Mouse (Mus musculus): ENCODE results near the gene Slc31a2. TPM values are rescaled to one million over a fixed set of nuclear protein-coding genes. Genes with fewer than 3 reads are reported as not detected.

The Slc31a2 gene
- 35.2 and 35.6 TPM in 2 replicates for polyA plus RNA-seq (2012; rRNA removed)

DNA sequence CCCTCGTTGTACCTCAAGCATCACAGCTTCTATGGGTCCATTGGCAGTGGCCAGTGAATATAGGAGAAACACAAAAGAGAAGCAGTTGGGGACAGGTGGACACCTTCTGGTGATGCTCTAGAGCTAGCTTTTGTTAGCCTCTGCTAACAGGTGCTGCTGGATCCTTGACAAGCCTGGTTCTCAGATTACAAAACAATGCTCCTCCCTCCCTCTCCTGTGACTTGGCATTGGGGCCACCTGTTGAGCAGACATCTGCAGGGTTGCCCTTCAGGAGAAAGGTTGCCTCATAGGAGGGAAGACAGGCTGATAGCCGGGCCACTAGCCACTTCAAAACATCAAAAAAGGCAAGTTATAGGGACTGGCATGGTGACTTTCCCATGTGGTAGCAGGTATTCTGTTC is at the start of gene Slc31a2:
Slc31a2 (plus strand) TSS at position 287 of the 400 bp plus-strand sequence.
- Histone ChIP-seq H3K27ac (ENCODE audit: control insufficient read depth, insufficient read depth, low read depth, low read length) (no peak within 1 kb of the TSS), H3K4me1 (ENCODE audit: control insufficient read depth, insufficient read depth, low read length) (no peaks in the 10 kb centered on the region), H3K36me3 (ENCODE audit: control insufficient read depth, insufficient read depth, low read length) (no peaks in the 10 kb centered on the region), H3K27me3 (ENCODE audit: control insufficient read depth, insufficient read depth, low read length) (no peaks in the 10 kb centered on the region), H3K4me3 (ENCODE audit: control insufficient read depth, low read depth, low read length) (peak within 1 kb of the TSS; percentile 47)
- TF ChIP-seq CTCF (IDR thresholded peaks at IDR 0.05; ENCODE audit: control insufficient read depth, insufficient read depth, insufficient replicate concordance, low read depth, low read length) (no peak), POLR2A (IDR thresholded peaks at IDR 0.05; ENCODE audit: control insufficient read depth, low read depth, low read length) (no peak)

DNA sequence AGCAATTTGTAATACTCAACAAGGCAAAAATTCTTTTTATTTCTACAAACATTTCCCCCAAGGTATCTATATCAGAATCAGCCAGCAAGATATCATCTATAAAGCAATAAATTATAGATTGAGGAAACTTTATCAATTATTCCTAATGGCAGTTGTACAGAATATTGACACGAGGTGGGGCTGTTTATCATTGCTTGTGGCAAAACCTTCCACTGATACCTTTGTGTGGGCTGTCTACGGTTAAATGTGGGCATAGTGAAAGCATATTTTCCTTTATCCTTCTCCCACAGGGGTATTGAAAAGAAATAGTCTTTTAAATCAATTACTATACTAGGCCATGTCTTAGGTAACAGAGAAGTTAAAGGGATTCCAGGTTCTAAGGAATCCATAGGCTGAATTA is 48.9 kb upstream of the Slc31a2 start:
- H3K27ac ChIP-seq (ENCODE audit: control insufficient read depth, insufficient read depth, low read depth, low read length) = no peak overlapping the region
- no peak overlapping the region for H3K4me3 ChIP-seq (ENCODE audit: control insufficient read depth, low read depth, low read length)
- no peaks in the 10 kb centered on the region; the same call in 1 of the 2 replicates for H3K4me1 ChIP-seq (ENCODE audit: control insufficient read depth, insufficient read depth, low read length)
- no peaks in the 10 kb centered on the region for H3K27me3 ChIP-seq (ENCODE audit: control insufficient read depth, insufficient read depth, low read length)
- TF ChIP-seq POLR2A (IDR thresholded peaks at IDR 0.05; ENCODE audit: control insufficient read depth, low read depth, low read length) (no peak), CTCF (IDR thresholded peaks at IDR 0.05; ENCODE audit: control insufficient read depth, insufficient read depth, insufficient replicate concordance, low read depth, low read length) (no peak)
- no peaks in the 10 kb centered on the region for H3K36me3 ChIP-seq (ENCODE audit: control insufficient read depth, insufficient read depth, low read length)

DNA sequence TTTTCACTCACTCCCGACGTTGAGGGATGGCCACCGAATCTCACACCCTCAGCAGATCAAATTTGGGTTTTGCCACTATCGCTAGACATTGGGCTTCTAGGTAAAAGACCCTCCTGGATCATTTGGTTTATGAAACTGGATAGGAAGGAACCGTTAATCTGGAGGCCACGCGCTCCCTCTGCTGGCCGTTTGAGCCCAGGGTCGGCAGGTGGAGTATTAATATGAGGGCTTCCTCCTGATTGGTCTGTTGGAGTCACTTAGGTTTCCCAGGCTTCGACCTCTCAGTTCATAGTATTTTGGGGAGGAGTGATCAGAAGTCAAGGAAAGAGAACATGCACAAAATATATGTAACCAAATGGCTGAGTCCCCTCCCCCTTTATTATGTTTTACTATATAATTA is 34.0 kb upstream of the Slc31a2 start:
- H3K4me1 ChIP-seq (ENCODE audit: control insufficient read depth, insufficient read depth, low read length) = peaks cover 3% of the 10 kb centered on the region; the same call in 1 of the 2 replicates
- peak overlapping the region; percentile 90 for H3K4me3 ChIP-seq (ENCODE audit: control insufficient read depth, low read depth, low read length)
- peak overlapping the region; percentile 100 for H3K27ac ChIP-seq (ENCODE audit: control insufficient read depth, insufficient read depth, low read depth, low read length)
- no peaks in the 10 kb centered on the region; the same call in 1 of the 2 replicates for H3K36me3 ChIP-seq (ENCODE audit: control insufficient read depth, insufficient read depth, low read length)
- peak; percentile 56; the same call in 1 of the 2 replicates for TF ChIP-seq CTCF (IDR thresholded peaks at IDR 0.05; ENCODE audit: control insufficient read depth, insufficient read depth, insufficient replicate concordance, low read depth, low read length)
- no peak; the same call in none of the 2 replicates for TF ChIP-seq POLR2A (IDR thresholded peaks at IDR 0.05; ENCODE audit: control insufficient read depth, low read depth, low read length)
- no peaks in the 10 kb centered on the region for H3K27me3 ChIP-seq (ENCODE audit: control insufficient read depth, insufficient read depth, low read length)

- TF ChIP-seq POLR2A (IDR thresholded peaks at IDR 0.05; ENCODE audit: control insufficient read depth, low read depth, low read length) = no peak
- no peak for TF ChIP-seq CTCF (IDR thresholded peaks at IDR 0.05; ENCODE audit: control insufficient read depth, insufficient read depth, insufficient replicate concordance, low read depth, low read length)
Measured at GRCm38 (mm10) chr4:62229448-62229847, 32.9 kb upstream of the Slc31a2 start.

DNA sequence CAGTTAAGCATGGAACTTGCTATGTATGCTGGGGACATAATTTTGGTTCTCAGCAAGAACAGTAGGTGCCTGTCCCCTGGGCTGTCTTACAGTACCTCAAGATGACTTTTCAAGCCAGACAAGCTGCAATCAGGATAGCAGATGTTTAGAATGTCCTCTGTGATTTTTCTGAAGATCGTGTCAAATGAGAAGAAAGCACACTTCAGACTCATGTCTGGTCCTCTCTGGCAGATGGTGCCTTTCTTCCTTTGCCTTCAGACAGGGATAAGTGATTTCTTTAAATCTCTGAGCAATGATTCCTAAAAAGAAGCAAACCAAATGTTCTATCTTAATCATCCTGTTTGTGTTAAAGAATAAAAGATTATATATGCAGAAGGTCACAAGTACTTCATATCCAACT is 32.2 kb upstream of the Slc31a2 start:
- no peaks in the 10 kb centered on the region; the same call in 1 of the 2 replicates for H3K36me3 ChIP-seq (ENCODE audit: control insufficient read depth, insufficient read depth, low read length)
- peak overlapping the region; percentile 85 for H3K4me3 ChIP-seq (ENCODE audit: control insufficient read depth, low read depth, low read length)
- peak overlapping the region; percentile 94 for H3K27ac ChIP-seq (ENCODE audit: control insufficient read depth, insufficient read depth, low read depth, low read length)
- no peaks in the 10 kb centered on the region for H3K27me3 ChIP-seq (ENCODE audit: control insufficient read depth, insufficient read depth, low read length)
- H3K4me1 ChIP-seq (ENCODE audit: control insufficient read depth, insufficient read depth, low read length) = peaks cover 3% of the 10 kb centered on the region; the same call in 1 of the 2 replicates
- no peak for TF ChIP-seq CTCF (IDR thresholded peaks at IDR 0.05; ENCODE audit: control insufficient read depth, insufficient read depth, insufficient replicate concordance, low read depth, low read length)
- no peak for TF ChIP-seq POLR2A (IDR thresholded peaks at IDR 0.05; ENCODE audit: control insufficient read depth, low read depth, low read length)

More at GRCm38 (mm10) chr4:62229448-62229847, 32.9 kb upstream of the Slc31a2 start:
- Histone ChIP-seq H3K4me1 (ENCODE audit: control insufficient read depth, insufficient read depth, low read length) (peaks cover 3% of the 10 kb centered on the region; the same call in 1 of the 2 replicates), H3K36me3 (ENCODE audit: control insufficient read depth, insufficient read depth, low read length) (no peaks in the 10 kb centered on the region; the same call in 1 of the 2 replicates), H3K27me3 (ENCODE audit: control insufficient read depth, insufficient read depth, low read length) (no peaks in the 10 kb centered on the region), H3K27ac (ENCODE audit: control insufficient read depth, insufficient read depth, low read depth, low read length) (peak overlapping the region; percentile 94), H3K4me3 (ENCODE audit: control insufficient read depth, low read depth, low read length) (peak overlapping the region; percentile 82)

GRCm38 (mm10) chr4:62230769-62231168 is 31.6 kb upstream of the Slc31a2 start, which contains the start of gene Zfp37:
TSS of gene Zfp37 (minus strand) at chr4:62231047.
- no peaks in the 10 kb centered on the region for H3K27me3 ChIP-seq (ENCODE audit: control insufficient read depth, insufficient read depth, low read length)
- peak within 1 kb of the TSS; percentile 94 for H3K27ac ChIP-seq (ENCODE audit: control insufficient read depth, insufficient read depth, low read depth, low read length)
- TF ChIP-seq POLR2A (IDR thresholded peaks at IDR 0.05; ENCODE audit: control insufficient read depth, low read depth, low read length) (peak; percentile 63; the same call in 1 of the 2 replicates), CTCF (IDR thresholded peaks at IDR 0.05; ENCODE audit: control insufficient read depth, insufficient read depth, insufficient replicate concordance, low read depth, low read length) (peak; percentile 49; the same call in 1 of the 2 replicates)

DNA sequence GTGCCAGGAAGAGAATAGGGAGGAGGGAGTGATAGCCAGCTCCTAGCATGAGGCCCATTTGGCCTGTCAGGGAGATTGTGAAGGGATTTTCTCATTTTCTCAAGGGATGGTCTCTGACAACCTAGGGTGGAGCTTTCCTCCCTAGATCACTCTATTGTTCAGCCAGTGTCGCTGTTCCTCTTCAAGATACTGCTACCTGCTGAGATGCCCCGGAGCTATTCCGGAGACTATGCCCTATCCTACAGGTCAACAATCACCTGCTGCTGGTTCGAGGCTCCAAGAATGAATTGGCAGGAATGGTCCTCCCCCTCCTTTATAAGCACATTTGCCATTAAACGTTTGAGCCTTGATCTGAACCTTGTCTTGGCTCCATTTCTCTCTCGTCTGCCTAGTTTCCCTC is 21.8 kb upstream of the Slc31a2 start:
- Histone ChIP-seq H3K27me3 (ENCODE audit: control insufficient read depth, insufficient read depth, low read length) (no peaks in the 10 kb centered on the region), H3K4me3 (ENCODE audit: control insufficient read depth, low read depth, low read length) (no peak overlapping the region), H3K27ac (ENCODE audit: control insufficient read depth, insufficient read depth, low read depth, low read length) (no peak overlapping the region), H3K4me1 (ENCODE audit: control insufficient read depth, insufficient read depth, low read length) (0 out of 2 replicates have a peak, but pooled peaks cover 2% of the 10 kb centered on the region), H3K36me3 (ENCODE audit: control insufficient read depth, insufficient read depth, low read length) (no peaks in the 10 kb centered on the region)
- TF ChIP-seq POLR2A (IDR thresholded peaks at IDR 0.05; ENCODE audit: control insufficient read depth, low read depth, low read length) = no peak
- no peak for TF ChIP-seq CTCF (IDR thresholded peaks at IDR 0.05; ENCODE audit: control insufficient read depth, insufficient read depth, insufficient replicate concordance, low read depth, low read length)

More at GRCm38 (mm10) chr4:62230769-62231168, 31.6 kb upstream of the Slc31a2 start, which contains the start of gene Zfp37:
- Histone ChIP-seq H3K4me3 (ENCODE audit: control insufficient read depth, low read depth, low read length) (peak within 1 kb of the TSS; percentile 85), H3K36me3 (ENCODE audit: control insufficient read depth, insufficient read depth, low read length) (no peaks in the 10 kb centered on the region; the same call in 1 of the 2 replicates), H3K4me1 (ENCODE audit: control insufficient read depth, insufficient read depth, low read length) (peaks cover 3% of the 10 kb centered on the region; the same call in 1 of the 2 replicates)
